8 mouse cellular contexts compared by ENCODE assay signal in genomic region chr11:107511954-107512353, GRCm38 (mm10). TPM values are rescaled to one million over a fixed set of nuclear protein-coding genes. Genes with fewer than 3 reads are reported as not detected.
A peak's percentile ranks its signal among the peaks of the same experiment; 100 is the strongest.
DNase-seq lines count a peak whose midpoint lies in the region; ATAC-seq and TF ChIP-seq lines count a peak whose summit lies in the region.
"Not testable (repeated sequence)": the region's sequence is repeated elsewhere in the genome, so short reads cannot be mapped to it uniquely, and the experiment has no call there.

No protein-coding gene starts in this region.

- H3K4me1 ChIP-seq in intestine, embryonic 14.5 days (replicated peaks; ENCODE audit: control insufficient read depth, insufficient read depth, low read length); midbrain, embryonic 11.5 days (ENCODE audit: control insufficient read depth, insufficient read depth, low read length): not testable (repeated sequence)

- not testable (repeated sequence) for H3K27me3 ChIP-seq in intestine, embryonic 14.5 days (replicated peaks; ENCODE audit: control insufficient read depth, insufficient read depth, low read length); midbrain, embryonic 11.5 days (ENCODE audit: control insufficient read depth, insufficient read depth, low read length)

- WGBS in intestine, embryonic 14.5 days = 51% methylated on average over 5 of the region's 5 CpGs
- whole genome bisulfite sequencing in midbrain, embryonic 11.5 days = 56% methylated on average over 5 of the region's 5 CpGs

- not testable (repeated sequence) for H3K4me2 ChIP-seq in intestine, embryonic 14.5 days (ENCODE audit: low read length); midbrain, embryonic 11.5 days

- H3K36me3 ChIP-seq in intestine, embryonic 14.5 days (ENCODE audit: control insufficient read depth, insufficient read depth, low read length); midbrain, embryonic 11.5 days (ENCODE audit: control insufficient read depth, insufficient read depth, low read length): not testable (repeated sequence)

- intact Hi-C loops in gastrocnemius, adult 2 months (cut with DNase I) = loop anchor here (2.0 to 5.0 kb wide), 2 partner anchors 80 to 341 kb away; no protein-coding TSS in a partner anchor
- intact Hi-C loops in left cerebral cortex, postnatal 14 days (cut with DNase I) = loop anchor here (10.0 kb wide), 2 partner anchors 343 to 483 kb away; no protein-coding TSS in a partner anchor

- H3K27ac ChIP-seq in gastrocnemius, adult 2 months; intestine, embryonic 14.5 days (ENCODE audit: low read depth); midbrain, embryonic 11.5 days (ENCODE audit: low read depth, low read length): not testable (repeated sequence)

- DNase-seq in 3T3-L1 (ENCODE audit: low read depth, low spot score) = peak; percentile 80
- peak; percentile 57 to 79 for DNase-seq in adrenal gland, adult (ENCODE audit: inconsistent age in 2 of 2, low spot score in 1 of 2)
- peak; percentile 61 to 79 for DNase-seq in cerebellum, postnatal 25 days
- peak; percentile 67 for DNase-seq in gastrocnemius, adult 2 months
- DNase-seq in intestine, embryonic 14.5 days (ENCODE audit: low spot score) = peak; percentile 76
- peak; percentile 73 to 79 for DNase-seq in left cerebral cortex, postnatal 14 days (ENCODE audit: low spot score in 2 of 2)
- DNase-seq in midbrain, embryonic 11.5 days (ENCODE audit: low spot score, missing footprints) = peak; percentile 86
- peak; percentile 9 to 68 for DNase-seq in spleen, adult 18-20 months

- TF ChIP-seq CTCF in gastrocnemius, adult 2 months (IDR thresholded peaks at IDR 0.05) = peak; percentile 85

- ATAC-seq in intestine, embryonic 14.5 days (replicated peaks; ENCODE audit: low FRiP score, low TSS enrichment, low read depth) = 0 out of 2 replicates have a peak, but pooled peaks have one; percentile 15
- not testable (repeated sequence) for ATAC-seq in midbrain, embryonic 11.5 days (ENCODE audit: low FRiP score)

- not testable (repeated sequence) for H3K4me3 ChIP-seq in gastrocnemius, adult 2 months; intestine, embryonic 14.5 days (ENCODE audit: low read depth, low read length); midbrain, embryonic 11.5 days (ENCODE audit: low read depth, low read length)

- not testable (repeated sequence) for H3K9ac ChIP-seq in intestine, embryonic 14.5 days (ENCODE audit: low read length); midbrain, embryonic 11.5 days (ENCODE audit: low read length)

- H3K9me3 ChIP-seq in intestine, embryonic 14.5 days (ENCODE audit: control insufficient read depth, low read length); midbrain, embryonic 11.5 days (ENCODE audit: control insufficient read depth, low read length): not testable (repeated sequence)

RNA-seq across cellular contexts. Expression of gene Psmd12, which starts 32.7 kb away (rescaled TPM):
- total RNA-seq in gastrocnemius, adult 2 months (2021) = 100 to 1,000 TPM; 105 to 106 TPM
- polyA plus RNA-seq in intestine, embryonic 14.5 days (2014; fragmentation: Nextera tagmentation; extraction: Ambion mirVana) = 172 and 186 TPM in 2 replicates
- 10 to 100 TPM; 71.8 to 73.6 TPM for total RNA-seq in left cerebral cortex, postnatal 14 days (2021)
- 232 and 254 TPM in 2 replicates for polyA plus RNA-seq in midbrain, embryonic 11.5 days (2014; fragmentation: Nextera tagmentation; extraction: Ambion mirVana)

RNA-seq across cellular contexts. Expression of gene Helz, which starts 35.8 kb away (rescaled TPM):
- total RNA-seq in gastrocnemius, adult 2 months (2021) = 10 to 100 TPM; 16.2 to 21.1 TPM
- 22.2 and 22.6 TPM in 2 replicates for polyA plus RNA-seq in intestine, embryonic 14.5 days (2014; fragmentation: Nextera tagmentation; extraction: Ambion mirVana)
- 10 to 100 TPM; 40.7 to 43.6 TPM for total RNA-seq in left cerebral cortex, postnatal 14 days (2021)
- 18.1 and 18.3 TPM in 2 replicates for polyA plus RNA-seq in midbrain, embryonic 11.5 days (2014; fragmentation: Nextera tagmentation; extraction: Ambion mirVana)

RNA-seq across cellular contexts. Expression of gene Pitpnc1, which starts 41.5 kb away (rescaled TPM):
- total RNA-seq in gastrocnemius, adult 2 months (2021) = 100 to 1,000 TPM in 1 of 2 experiments, 10 to 100 TPM in 1; 59.4 to 114 TPM
- 18.2 and 22.1 TPM in 2 replicates for polyA plus RNA-seq in intestine, embryonic 14.5 days (2014; fragmentation: Nextera tagmentation; extraction: Ambion mirVana)
- 10 to 100 TPM; 61.1 to 64.3 TPM for total RNA-seq in left cerebral cortex, postnatal 14 days (2021)
- polyA plus RNA-seq in midbrain, embryonic 11.5 days (2014; fragmentation: Nextera tagmentation; extraction: Ambion mirVana) = 29.9 and 32.1 TPM in 2 replicates
